Mouse (Mus musculus): Measurements from ENCODE around the gene Tbxas1.

The Tbxas1 gene

DNA sequence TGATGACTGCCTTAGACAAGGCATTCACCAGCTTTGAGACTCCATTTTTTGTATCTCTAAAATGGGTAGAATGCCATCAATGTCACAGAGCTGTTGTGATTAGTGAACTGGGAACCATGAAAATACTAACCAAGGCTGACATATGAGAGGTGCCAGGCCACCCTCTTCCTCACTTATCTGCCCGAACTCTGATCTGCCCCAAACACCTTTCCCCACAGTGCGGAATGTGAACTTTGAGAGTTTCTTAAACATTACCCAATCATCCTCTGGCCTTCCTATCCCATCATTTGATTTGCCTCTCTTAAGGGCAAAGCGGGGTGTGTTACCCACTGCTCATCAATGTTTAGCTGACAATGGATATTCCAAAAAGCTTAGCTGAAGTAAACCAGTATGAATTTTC, 237.5 kb downstream of the Tbxas1 start:
- in situ Hi-C loops (cut with MboI, MseI), result no loop called here

GRCm38 (mm10) chr6:39113141-39113540, 237.9 kb downstream of the Tbxas1 start:
- in situ Hi-C loops (cut with MboI, MseI), result no loop called here

- in situ Hi-C loops (cut with MboI, MseI), result no loop called here
Measured at GRCm38 (mm10) chr6:39115438-39115837, 240.2 kb downstream of the Tbxas1 start.

DNA sequence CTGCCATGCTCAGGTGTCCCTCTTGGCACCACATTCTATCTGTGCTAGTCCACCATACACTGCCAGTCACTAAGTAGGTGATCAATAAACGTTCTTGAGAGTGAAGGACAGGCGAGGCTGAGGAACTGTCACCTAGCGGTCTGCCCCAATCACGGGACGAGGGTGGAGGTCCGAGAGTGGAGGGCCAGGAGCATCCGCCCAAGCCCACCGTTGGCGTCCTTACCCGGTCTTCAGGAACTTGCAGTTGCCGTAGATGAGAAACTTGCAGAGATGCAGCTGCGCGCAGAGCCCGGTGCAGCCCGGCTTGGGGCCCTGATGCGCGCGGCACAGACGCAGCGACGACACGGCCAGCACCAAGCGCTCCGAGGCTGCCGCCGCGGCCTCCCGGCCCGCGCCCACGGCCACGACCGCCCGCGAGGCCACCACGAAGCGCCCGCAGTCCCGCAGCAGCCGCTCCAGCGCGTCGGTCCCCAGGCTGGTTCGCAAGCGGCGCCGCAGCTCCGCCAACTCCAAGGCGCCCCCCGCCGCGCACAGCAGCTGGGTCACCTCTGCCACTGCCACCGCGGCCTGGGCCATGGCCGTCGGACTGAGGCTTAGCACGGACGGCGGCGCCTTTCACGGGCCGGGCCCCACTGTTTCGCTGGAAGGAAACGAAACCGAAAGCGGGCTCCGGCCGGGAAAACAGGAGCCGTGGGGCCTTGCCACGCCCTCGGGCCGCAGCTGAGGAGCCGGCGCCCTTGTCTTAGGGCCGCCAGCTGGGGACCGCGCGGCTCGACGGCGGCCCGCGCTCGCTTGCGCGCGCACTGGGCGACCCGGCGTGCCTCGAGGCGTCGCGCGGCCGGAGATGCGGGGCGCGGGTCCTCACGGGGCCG, 242.6 kb downstream of the Tbxas1 start, which contains the start of gene Parp12:
Parp12 (minus strand) TSS at position 766 of the 872 bp plus-strand sequence.
- in situ Hi-C loops (cut with MboI, MseI), result no loop called here

DNA sequence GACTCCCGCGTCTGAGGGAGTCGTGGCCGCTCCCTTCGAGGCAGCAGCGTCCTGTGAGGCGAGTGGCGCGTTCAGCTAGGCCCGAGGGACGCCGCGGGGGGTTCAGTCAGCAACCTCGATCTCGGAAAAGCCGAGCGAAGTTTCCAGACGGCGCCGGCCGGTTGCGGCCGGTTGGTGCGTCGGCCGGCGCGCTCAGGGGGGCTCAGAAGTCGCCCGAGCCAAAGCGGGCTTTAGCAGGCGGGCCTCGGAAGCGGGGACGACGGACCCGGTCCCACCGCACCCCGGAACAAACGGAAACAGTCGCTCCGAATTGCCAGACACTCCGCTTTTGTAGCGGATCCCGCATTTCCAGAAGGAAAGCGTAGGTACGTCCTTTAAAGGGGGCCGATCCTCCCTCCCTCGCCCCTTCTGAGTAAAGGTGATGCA, 243.3 kb downstream of the Tbxas1 start:
- in situ Hi-C loops (cut with MboI, MseI), result no loop called here

GRCm38 (mm10) chr6:39120685-39121084, 245.5 kb downstream of the Tbxas1 start:
- in situ Hi-C loops (cut with MboI, MseI), result no loop called here

GRCm38 (mm10) chr6:39124719-39125118, 249.5 kb downstream of the Tbxas1 start:
- in situ Hi-C loops (cut with MboI, MseI), result no loop called here

GRCm38 (mm10) chr6:39131480-39131879, 256.3 kb downstream of the Tbxas1 start:
- in situ Hi-C loops (cut with MboI, MseI), result no loop called here

DNA sequence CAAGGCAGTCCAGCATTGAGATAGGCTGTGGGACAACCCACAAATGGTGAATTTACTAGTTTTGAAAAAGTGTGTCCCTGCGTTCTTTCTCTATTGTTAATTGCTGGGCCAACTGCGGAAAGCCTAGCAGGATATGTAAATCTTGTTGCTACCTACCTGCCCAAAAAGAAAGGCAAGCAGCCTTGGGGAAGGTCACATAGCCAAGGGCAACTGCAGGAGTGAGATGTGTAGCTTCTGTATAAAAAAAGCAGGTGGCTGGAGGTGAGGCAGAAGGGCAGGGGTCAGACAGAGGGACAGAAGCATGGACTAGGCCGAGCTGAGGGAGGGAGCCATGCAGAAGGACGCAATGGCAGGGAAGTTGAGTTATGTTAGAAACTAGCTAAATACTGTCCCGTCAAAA, 257.4 kb downstream of the Tbxas1 start:
- in situ Hi-C loops (cut with MboI, MseI), result no loop called here
